Mouse (Mus musculus) lung, adult 2 months (tissue): ENCODE measurements at regions not wholly inside any gene's neighbourhood (a gene's known extent, or its start where the extent isn't known, plus 50 kb on each side); places are given as distances from the start of the nearest gene placed in this dataset.

Experiments used
- CTCF ChIP-seq: fragments of 200-500 bp; IDR thresholded peaks from 2 replicates; pipeline ENCODE4 v1.5.1; 2011; ENCODE audit warnings: mild to moderate bottlenecking, low read length, control low read depth; ENCODE audit not compliant: insufficient read depth
- POLR2A ChIP-seq: fragments of 200-500 bp; IDR thresholded peaks from 2 replicates; pipeline ENCODE4 v1.6.1; 2011; ENCODE audit warnings: low read depth, mild to moderate bottlenecking, control low read depth, low read length, borderline replicate concordance; ENCODE audit errors: extremely low read depth

- TF ChIP-seq CTCF (no peak), POLR2A (no peak)
These were observed 82.0 kb upstream of the Arhgap32 start for GRCm38 (mm10) chr9:32033937-32034336.
